Mouse (Mus musculus): Measurements from ENCODE around the gene D930048N14Rik.

GRCm38 (mm10) chr11:51702831-51703230, 52.1 kb downstream of the D930048N14Rik start:
- no peak for TF ChIP-seq USF1 (IDR thresholded peaks at IDR 0.05; ENCODE audit: low read depth)
- no peak for TF ChIP-seq CTCF (IDR thresholded peaks at IDR 0.05; ENCODE audit: control insufficient read depth, insufficient read depth, insufficient read length)
- TF ChIP-seq MYOD1 (IDR thresholded peaks at IDR 0.05; ENCODE audit: control insufficient read depth, insufficient read length, low read depth), result no peak
- no peak for TF ChIP-seq FOSL1 (IDR thresholded peaks at IDR 0.05; ENCODE audit: insufficient read depth, low read length, poor library complexity, severe bottlenecking)
